Mouse (Mus musculus) kidney, postnatal 14 days (tissue): ENCODE measurements around the gene Lgals9.

Source experiments
- DNase-seq: peaks from one replicate; pipeline ENCODE4 v3.0.0; 2022; ENCODE audit warnings: mixed read lengths

Gene Lgals9

DNA sequence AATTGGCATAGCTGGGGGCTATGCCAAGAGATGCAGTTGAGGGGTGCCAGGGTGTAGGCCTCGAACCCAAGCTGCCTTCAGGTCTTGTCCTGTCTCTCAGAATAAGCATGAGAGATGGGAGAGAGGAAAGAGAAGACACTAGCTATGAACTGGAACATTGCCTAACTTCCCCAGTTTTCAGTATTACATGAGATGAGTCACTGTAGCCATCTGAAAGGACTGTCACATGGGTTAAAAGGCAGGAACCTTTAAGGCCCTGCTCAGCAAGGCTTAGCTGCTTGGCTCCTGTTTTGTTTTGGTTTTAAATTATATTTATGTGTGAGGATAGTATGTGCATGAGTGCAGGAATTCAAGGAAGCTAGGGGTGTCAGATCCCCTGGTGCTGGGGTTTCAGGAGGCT lies 68.3 kb downstream of the Lgals9 start:
- DNase-seq, result no peak

DNA sequence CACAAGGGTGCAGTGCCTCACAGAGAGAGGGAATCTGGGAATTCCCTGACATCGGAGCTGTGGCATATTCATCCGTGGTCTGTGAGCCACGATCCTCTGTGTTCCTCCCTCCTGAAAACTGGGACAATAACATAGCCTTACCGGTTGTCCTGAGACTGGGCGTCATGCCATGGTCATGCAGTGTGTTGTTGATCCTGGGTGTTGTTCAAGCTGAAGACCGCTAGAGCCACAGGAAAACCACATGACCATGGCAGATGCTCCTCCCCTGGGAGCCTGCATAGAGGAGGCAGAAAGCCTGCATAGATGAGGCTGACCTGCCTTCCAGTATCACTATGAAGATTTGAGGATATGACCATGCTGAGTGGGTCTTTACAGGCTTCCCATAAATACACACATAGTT lies 69.3 kb downstream of the Lgals9 start:
- no peak for DNase-seq
